Mouse (Mus musculus) kidney, postnatal 0 days (tissue): ENCODE data around the gene Gm7298. TPM values are rescaled to one million over a fixed set of nuclear protein-coding genes. Genes with fewer than 3 reads are reported as not detected.
"Not testable (repeated sequence)": the region's sequence is repeated elsewhere in the genome, so short reads cannot be mapped to it uniquely, and the experiment has no call there.

ENCODE experiments used
- ATAC-seq: fragments of 200-750 bp; cut with Nextera tagmentation; replicated peaks from 2 replicates; pipeline ENCODE4 v1.8.0; 2017; ENCODE audit warnings: low read depth, moderate number of reproducible peaks, moderate TSS enrichment, moderate library complexity; ENCODE audit not compliant: low FRiP score
- DNase-seq: peaks from one replicate; pipeline ENCODE4 v3.0.0-alpha.2; 2016; ENCODE audit warnings: low spot score
- H3K27ac ChIP-seq: fragments of 300-500 bp; sonication (generic); 2 replicates; pipeline ENCODE4 v1.5.1; 2014; ENCODE audit warnings: mild to moderate bottlenecking
- H3K27me3 ChIP-seq: fragments of 300-500 bp; sonication (generic); 2 replicates; pipeline ENCODE4 v1.6.1; 2014; ENCODE audit warnings: low read length, mixed read lengths; ENCODE audit not compliant: insufficient read depth
- H3K36me3 ChIP-seq: fragments of 300-500 bp; sonication (generic); 2 replicates; pipeline ENCODE4 v1.6.1; 2014; ENCODE audit warnings: low read length, mixed read lengths; ENCODE audit not compliant: insufficient read depth
- H3K4me1 ChIP-seq: fragments of 300-500 bp; sonication (generic); replicated peaks from 2 replicates; pipeline ENCODE4 v1.6.1; 2014; ENCODE audit warnings: antibody characterized with exemption, low read length, mixed read lengths; ENCODE audit not compliant: insufficient read depth
- H3K4me2 ChIP-seq: fragments of 300-500 bp; sonication (generic); 2 replicates; pipeline ENCODE4 v1.6.1; 2014; ENCODE audit warnings: mild to moderate bottlenecking, low read length, moderate library complexity, mixed read lengths
- H3K4me3 ChIP-seq: fragments of 300-500 bp; sonication (generic); replicated peaks from 2 replicates; pipeline ENCODE4 v1.5.1; 2014; ENCODE audit warnings: low read depth, low read length
- H3K9ac ChIP-seq: fragments of 300-500 bp; sonication (generic); 2 replicates; pipeline ENCODE4 v1.6.1; 2014; ENCODE audit warnings: low read depth, low read length
- H3K9me3 ChIP-seq: fragments of 300-500 bp; sonication (generic); replicated peaks from 2 replicates; pipeline ENCODE4 v1.6.1; 2016; ENCODE audit warnings: low read length, inconsistent platforms, mixed read lengths
- CTCF ChIP-seq: IDR thresholded peaks from 2 replicates; pipeline ENCODE4 v1.5.1; 2016; ENCODE audit warnings: antibody characterized with exemption, low read depth, mild to moderate bottlenecking, moderate library complexity
- WGBS: fragments of 180-500 bp; shearing (Covaris S2); extraction: QIAGEN DNeasy Blood & Tissue Kit; methylation state at CpG from one replicate; pipeline ENCODE4 v1.1.7; 2014; 5-methylcytosine and 5-hydroxymethylcytosine counted together
- polyA plus RNA-seq: library from polyadenylated mRNA; unstranded; fragments of >200 nt; fragmentation: Nextera tagmentation; extraction: Ambion mirVana; gene quantifications from 2 replicates; pipeline ENCODE4 v1.2.1, GENCODE M21; 2015

Gm7298 gene
- not detected in 2 replicates for polyA plus RNA-seq

DNA sequence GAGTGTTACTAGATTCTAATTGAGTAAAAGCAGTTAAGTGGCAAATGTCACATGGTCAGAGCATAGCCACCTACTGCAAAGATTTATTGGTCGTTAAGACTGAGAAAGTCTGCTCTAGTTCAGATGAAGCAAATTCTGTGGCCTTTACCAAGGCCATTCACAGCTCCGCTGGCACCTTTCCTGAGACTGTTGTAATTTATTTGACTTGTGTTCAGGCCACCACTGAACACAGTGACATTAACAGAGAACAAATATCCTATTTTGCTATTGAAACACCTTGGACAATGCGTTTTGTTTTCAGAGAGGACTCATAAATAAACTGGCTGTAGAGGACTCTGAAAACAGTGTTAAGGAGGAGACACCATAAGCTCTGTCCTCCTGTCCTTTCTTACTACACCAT is at the start of gene Gm7298:
Gene Gm7298, plus strand, starts transcription at position 301 of the 400 bp plus-strand sequence.
- Histone ChIP-seq H3K27me3 (no peaks in the 10 kb centered on the region), H3K4me2 (no peak within 1 kb of the TSS), H3K36me3 (no peaks in the 10 kb centered on the region), H3K4me3 (no peak within 1 kb of the TSS), H3K9me3 (no peaks in the 10 kb centered on the region), H3K27ac (no peak within 1 kb of the TSS), H3K4me1 (no peaks in the 10 kb centered on the region), H3K9ac (no peak within 1 kb of the TSS)
- DNase-seq = no peak
- WGBS = 33% methylated on average over 3 of the region's 3 CpGs
- ATAC-seq = no peak
- no peak for TF ChIP-seq CTCF

DNA sequence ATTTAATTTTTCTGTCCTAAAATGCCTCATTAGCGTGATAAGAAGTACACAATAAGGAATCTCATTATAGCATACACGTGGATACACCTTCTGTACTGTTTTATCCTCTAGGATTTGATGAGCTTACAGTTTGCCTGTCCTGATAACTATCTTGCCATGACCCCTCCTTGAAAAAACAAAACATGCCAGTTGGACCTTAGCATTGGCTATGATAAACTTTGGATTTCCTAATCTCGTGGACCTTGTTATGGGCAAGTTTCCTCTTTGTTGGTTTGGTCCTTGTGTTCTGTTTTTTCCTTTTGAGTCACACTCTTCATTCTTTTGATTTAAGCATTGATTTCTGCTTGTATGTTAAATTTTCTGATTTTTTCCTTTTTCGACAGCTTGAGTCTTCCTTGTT is 95.3 kb downstream of the Gm7298 start:
- TF ChIP-seq CTCF = no peak
- Histone ChIP-seq H3K36me3 (no peaks in the 10 kb centered on the region), H3K4me3 (no peak overlapping the region), H3K27ac (no peak overlapping the region), H3K9ac (no peak overlapping the region), H3K9me3 (no peaks in the 10 kb centered on the region), H3K4me2 (no peak overlapping the region), H3K27me3 (no peaks in the 10 kb centered on the region), H3K4me1 (no peaks in the 10 kb centered on the region)
- WGBS = 74% methylated on average over 4 of the region's 4 CpGs
- ATAC-seq (no peak), DNase-seq (no peak)

DNA sequence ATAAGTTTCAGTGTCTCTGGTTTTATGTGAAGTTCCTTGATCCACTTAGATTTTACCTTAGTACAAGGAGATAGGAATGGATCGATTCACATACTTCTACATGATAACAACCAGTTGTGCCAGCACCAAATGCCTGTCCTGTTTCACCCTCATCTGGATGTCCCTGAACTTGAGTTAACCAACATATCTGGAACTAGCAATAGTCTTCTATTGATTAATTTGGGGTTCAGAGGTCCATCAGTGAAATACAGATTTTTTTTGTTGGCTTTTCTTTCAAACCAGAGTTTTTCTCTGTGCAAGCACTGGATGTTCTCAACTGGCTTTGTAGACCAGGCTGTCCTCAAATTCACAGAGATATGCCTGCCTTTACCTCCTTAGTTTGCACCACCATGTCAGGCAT is 103.6 kb downstream of the Gm7298 start:
- 97% methylated on average over 1 of the region's 1 CpGs for WGBS
- no peak for TF ChIP-seq CTCF
- Histone ChIP-seq H3K4me1 (no peaks in the 10 kb centered on the region), H3K27ac (no peak overlapping the region), H3K9me3 (no peaks in the 10 kb centered on the region), H3K4me3 (no peak overlapping the region), H3K9ac (no peak overlapping the region), H3K36me3 (no peaks in the 10 kb centered on the region), H3K4me2 (no peak overlapping the region), H3K27me3 (no peaks in the 10 kb centered on the region)
- DNase-seq (no peak), ATAC-seq (no peak)

DNA sequence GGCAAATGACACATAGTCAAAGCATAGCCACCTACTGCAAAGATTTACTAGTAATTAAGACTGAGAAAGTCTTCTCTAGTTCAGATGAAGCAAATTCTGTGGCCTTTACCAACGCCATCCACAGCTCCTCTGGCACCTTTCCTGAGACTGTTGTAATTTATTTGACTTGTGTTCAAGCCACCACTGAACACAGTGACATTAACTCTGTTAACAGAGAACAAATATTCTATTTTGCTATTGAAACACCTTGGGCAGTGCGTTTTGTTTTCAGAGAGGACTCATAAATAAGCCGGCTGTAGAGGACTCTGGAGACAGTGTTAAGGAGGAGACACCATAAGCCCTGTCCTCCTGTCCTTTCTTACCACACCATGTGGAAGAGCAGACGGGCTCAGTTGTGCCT is 105.5 kb downstream of the Gm7298 start, which contains the start of gene Mug1:
Gene Mug1, plus strand, starts transcription at position 271 of the 400 bp plus-strand sequence.
- not testable (repeated sequence) for H3K9me3 ChIP-seq, H3K9ac ChIP-seq, DNase-seq, H3K27ac ChIP-seq, H3K4me1 ChIP-seq, H3K4me3 ChIP-seq, H3K4me2 ChIP-seq, ATAC-seq, H3K27me3 ChIP-seq, H3K36me3 ChIP-seq
- WGBS = 57% methylated on average over 4 of the region's 4 CpGs

Other genes with a start within 250 kb of the Gm7298 start
- 0.20 TPM in 2 replicates for gene A2m, start 97.6 kb upstream of the Gm7298 start, polyA plus RNA-seq
- gene Mug1, start 105.6 kb downstream of the Gm7298 start, polyA plus RNA-seq = 0.04 TPM in 1 of 2 replicates, not detected in the other